Mouse (Mus musculus): ENCODE data around the gene 4921530L21Rik. TPM values are rescaled to one million over a fixed set of nuclear protein-coding genes. Genes with fewer than 3 reads are reported as not detected.

Gene 4921530L21Rik
- not detected for polyA plus RNA-seq (2015; fragmentation: Illumina TruSeq; extraction: RNeasy Lipid Tissue Mini Kit (QIAGEN cat#74804); ENCODE audit: insufficient read depth, low replicate concordance)

GRCm38 (mm10) chr14:95880954-95881353 lies at the start of gene 4921530L21Rik:
4921530L21Rik (plus strand) TSS chr14:95881254.

